Mouse (Mus musculus) spleen, adult 12 weeks (tissue): Measurements from ENCODE around the gene Nim1k.
"Not testable (repeated sequence)": the region's sequence is repeated elsewhere in the genome, so short reads cannot be mapped to it uniquely, and the experiment has no call there.

Experiments
- DNase-seq: peaks from one replicate; pipeline ENCODE4 v3.0.0; 2022; ENCODE audit warnings: low spot score

The Nim1k gene

DNA sequence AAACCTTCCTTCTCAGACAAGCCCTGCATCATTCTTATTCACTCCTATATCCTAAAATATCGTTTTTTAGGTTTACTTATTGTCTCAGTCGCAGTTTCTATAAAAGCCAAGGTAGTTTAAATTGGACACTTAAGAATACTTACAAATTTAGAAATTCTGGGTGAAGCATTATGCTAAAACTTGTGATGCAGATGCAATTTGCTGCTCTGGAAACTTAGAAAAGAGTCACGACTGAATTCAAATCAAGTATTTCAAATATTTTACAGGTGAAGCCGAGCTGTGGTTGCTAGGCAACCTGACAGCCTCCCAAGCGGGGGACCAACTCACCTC is 66.0 kb downstream of the Nim1k start:
- DNase-seq: no peak

DNA sequence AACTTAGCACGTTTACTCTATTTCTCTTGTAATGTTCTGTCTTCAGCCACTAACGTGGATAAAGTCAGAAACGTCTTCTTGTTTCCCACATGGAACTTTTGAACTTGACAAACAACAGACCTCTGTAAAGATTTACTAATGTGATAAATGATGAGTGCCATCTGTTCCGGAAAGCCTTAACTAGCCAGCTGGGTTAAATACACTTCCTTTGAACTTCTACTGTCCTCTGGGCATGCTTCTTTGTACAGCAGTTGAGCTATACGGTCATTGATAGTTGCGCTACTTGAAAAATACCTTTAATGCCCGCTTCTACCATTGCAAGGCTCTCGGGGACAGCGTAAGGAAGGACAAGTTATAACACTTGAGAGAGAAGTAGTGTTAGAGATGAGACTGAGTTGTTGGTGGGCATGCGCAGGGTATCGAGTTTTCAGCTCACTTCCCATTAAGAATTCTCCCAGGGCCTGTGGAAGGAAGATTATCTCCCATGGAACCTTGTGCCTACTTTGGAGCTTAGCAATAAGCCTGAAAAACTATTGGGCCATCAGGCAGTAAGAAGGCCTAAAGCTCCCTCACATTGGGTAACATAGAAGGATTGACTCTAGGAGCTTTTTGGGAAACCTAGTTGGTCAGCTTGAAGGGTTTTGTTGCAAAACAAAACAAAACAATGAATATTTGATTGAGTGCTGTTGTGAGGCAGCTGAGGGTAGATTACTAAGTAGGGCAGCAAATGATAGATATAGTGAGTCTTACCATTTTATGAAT is 71.1 kb downstream of the Nim1k start:
- DNase-seq: no peak

GRCm38 (mm10) chr13:119681161-119681560 is 74.5 kb downstream of the Nim1k start:
- DNase-seq: no peak

- no peak for DNase-seq
Measured at GRCm38 (mm10) chr13:119679721-119680120, 76.0 kb downstream of the Nim1k start.

DNA sequence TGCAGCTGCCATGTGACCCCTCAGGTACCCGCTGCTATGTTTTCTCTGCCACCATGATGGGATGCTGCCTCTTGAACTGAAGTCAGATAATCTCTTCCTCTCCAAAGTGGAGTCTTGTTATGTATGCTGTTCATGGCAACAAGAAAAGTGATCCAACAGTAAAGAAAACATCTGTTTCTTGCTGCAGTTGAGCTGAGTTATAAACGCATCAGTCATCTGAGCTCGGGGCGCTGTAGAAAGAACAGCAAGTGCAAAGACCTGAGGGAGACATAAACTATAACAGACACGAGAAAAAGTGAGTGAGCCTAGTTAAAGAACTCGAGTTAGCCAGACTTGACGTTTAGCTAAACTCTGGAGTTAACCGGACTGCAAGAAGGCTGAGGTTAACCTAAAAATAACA is 76.9 kb downstream of the Nim1k start:
- DNase-seq: no peak

- DNase-seq: not testable (repeated sequence)
Measured at GRCm38 (mm10) chr13:119661420-119661819, 94.3 kb downstream of the Nim1k start.
